Mouse (Mus musculus) small intestine, adult 2 months (tissue): ENCODE measurements around the gene Clmn.

Source experiments
- CTCF ChIP-seq: fragments of 200-500 bp; IDR thresholded peaks from 2 replicates; pipeline ENCODE4 v1.5.1; 2012; ENCODE audit warnings: low read depth, mild to moderate bottlenecking, control low read depth, inconsistent platforms, low read length, moderate library complexity, mixed read lengths; ENCODE audit not compliant: insufficient replicate concordance, insufficient read length; ENCODE audit errors: extremely low read depth
- POLR2A ChIP-seq: fragments of 200-500 bp; IDR thresholded peaks from 2 replicates; pipeline ENCODE4 v1.6.1; 2012; ENCODE audit warnings: low read depth, mild to moderate bottlenecking, control low read depth, inconsistent platforms, low read length, moderate library complexity

DNA sequence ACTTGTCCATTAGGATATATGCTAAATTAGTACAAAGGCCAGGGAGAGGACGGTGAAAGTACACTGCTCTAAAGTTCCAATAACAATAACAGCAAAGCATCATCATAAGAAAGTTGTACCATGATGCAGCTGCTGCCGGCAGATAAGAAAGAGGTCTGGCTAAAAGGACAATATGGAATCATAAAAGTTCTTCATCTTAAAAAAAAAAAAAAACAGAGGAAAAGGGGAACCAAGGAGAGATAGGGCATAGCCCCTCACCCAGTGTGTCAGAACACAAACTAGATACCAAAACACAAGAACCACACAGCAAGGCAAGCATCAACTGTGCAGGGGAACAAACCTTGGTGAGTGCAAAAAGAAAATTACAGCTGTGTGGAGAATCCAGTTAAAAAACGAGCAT lies 27.4 kb upstream of the Clmn start:
- TF ChIP-seq CTCF (no peak), POLR2A (no peak)
